Mouse (Mus musculus) heart, embryonic 13.5 days (tissue): ENCODE measurements around the gene Mei4. TPM values are rescaled to one million over a fixed set of nuclear protein-coding genes. Genes with fewer than 3 reads are reported as not detected.

Source experiments
- ATAC-seq: fragments of 200-750 bp; cut with Nextera tagmentation; 2 replicates; pipeline ENCODE4 v1.8.0; 2017; ENCODE audit warnings: moderate TSS enrichment; ENCODE audit not compliant: insufficient number of reproducible peaks, low FRiP score, low TSS enrichment; ENCODE audit errors: extremely low read depth
- H3K27ac ChIP-seq: fragments of 300-500 bp; sonication (generic); replicated peaks from 2 replicates; pipeline ENCODE4 v1.5.1; 2015; ENCODE audit warnings: moderate library complexity, mild to moderate bottlenecking, inconsistent platforms
- H3K27me3 ChIP-seq: fragments of 300-500 bp; sonication (generic); replicated peaks from 2 replicates; pipeline ENCODE4 v1.6.1; 2015; ENCODE audit warnings: mild to moderate bottlenecking, inconsistent platforms
- H3K36me3 ChIP-seq: fragments of 300-500 bp; sonication (generic); 2 replicates; pipeline ENCODE4 v1.6.1; 2015; ENCODE audit warnings: mild to moderate bottlenecking, inconsistent platforms
- H3K4me1 ChIP-seq: fragments of 300-500 bp; sonication (generic); 2 replicates; pipeline ENCODE4 v1.6.1; 2015; ENCODE audit warnings: inconsistent platforms
- H3K4me2 ChIP-seq: fragments of 300-500 bp; sonication (generic); 2 replicates; pipeline ENCODE4 v1.6.1; 2015; ENCODE audit warnings: inconsistent platforms, mild to moderate bottlenecking, moderate library complexity
- H3K4me3 ChIP-seq: fragments of 300-500 bp; sonication (generic); 2 replicates; pipeline ENCODE4 v1.5.1; 2015; ENCODE audit warnings: moderate library complexity, mild to moderate bottlenecking, inconsistent platforms
- H3K9ac ChIP-seq: fragments of 300-500 bp; sonication (generic); 2 replicates; pipeline ENCODE4 v1.6.1; 2015; ENCODE audit warnings: inconsistent platforms, mild to moderate bottlenecking, moderate library complexity
- H3K9me3 ChIP-seq: fragments of 300-500 bp; sonication (generic); 2 replicates; pipeline ENCODE4 v1.6.1; 2016; ENCODE audit warnings: inconsistent platforms
- WGBS: fragments of 180-500 bp; shearing (Covaris S2); methylation state at CpG from one replicate; pipeline ENCODE4 v1.1.7; 2015; ENCODE audit warnings: mixed read lengths; 5-methylcytosine and 5-hydroxymethylcytosine counted together
- polyA plus RNA-seq: library from polyadenylated mRNA; unstranded; fragments of >200 nt; fragmentation: Nextera tagmentation; extraction: Ambion mirVana; gene quantifications from 2 replicates; pipeline ENCODE4 v1.2.1, GENCODE M21; 2015

The Mei4 gene
- polyA plus RNA-seq, 1 experiment from 2014 or later = 0.32 TPM

DNA sequence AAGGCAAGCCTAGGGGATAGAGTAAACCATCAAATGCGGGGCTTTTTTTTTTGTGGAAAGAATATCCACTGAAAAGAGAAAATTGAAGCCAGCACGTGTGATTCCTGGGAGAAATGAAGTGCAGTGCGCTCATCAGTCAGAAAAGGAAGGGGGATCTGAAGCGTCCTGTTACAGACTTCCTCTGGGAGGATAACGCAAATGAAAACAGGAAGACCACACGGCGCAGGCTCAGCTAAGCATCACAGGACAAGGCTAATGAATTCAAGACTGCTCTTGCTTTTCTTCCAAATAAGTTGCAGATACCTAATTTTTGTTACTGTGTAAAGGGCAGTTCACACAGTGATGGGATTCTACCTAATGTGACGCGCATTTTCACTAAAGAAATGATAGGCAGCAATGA, 296.7 kb downstream of the Mei4 start:
- 43% methylated on average over 9 of the region's 9 CpGs for WGBS
- Histone ChIP-seq H3K27ac (no peak overlapping the region), H3K4me1 (no peaks in the 10 kb centered on the region), H3K27me3 (no peaks in the 10 kb centered on the region), H3K9me3 (no peaks in the 10 kb centered on the region), H3K36me3 (no peaks in the 10 kb centered on the region), H3K4me3 (no peak overlapping the region), H3K4me2 (peak overlapping the region; percentile 31; the same call in 1 of the 2 replicates), H3K9ac (no peak overlapping the region)
- ATAC-seq = no peak

DNA sequence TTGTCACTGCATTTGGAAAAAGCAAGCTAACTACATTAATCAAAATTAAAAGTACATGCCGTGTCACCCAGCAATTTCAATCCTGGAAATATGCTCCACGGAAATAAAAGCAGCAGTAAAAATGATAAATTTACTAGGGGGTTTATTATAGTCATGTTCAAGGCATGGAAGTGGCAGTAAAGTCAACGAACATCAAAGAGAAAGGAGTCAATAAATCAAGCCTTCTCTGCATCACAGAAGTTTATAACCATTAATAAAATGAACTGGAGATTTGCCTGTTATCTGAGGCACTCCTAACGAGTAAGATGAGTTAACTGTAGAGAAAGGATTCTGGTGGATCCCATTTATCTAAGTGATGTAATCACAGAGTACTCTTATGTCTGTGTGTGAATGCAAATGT, 298.9 kb downstream of the Mei4 start:
- Histone ChIP-seq H3K27me3 (no peaks in the 10 kb centered on the region), H3K9ac (no peak overlapping the region), H3K4me3 (no peak overlapping the region), H3K27ac (no peak overlapping the region), H3K36me3 (no peaks in the 10 kb centered on the region), H3K4me1 (no peaks in the 10 kb centered on the region), H3K9me3 (no peaks in the 10 kb centered on the region), H3K4me2 (no peak overlapping the region)
- WGBS = 56% methylated on average over 4 of the region's 4 CpGs
- no peak for ATAC-seq

DNA sequence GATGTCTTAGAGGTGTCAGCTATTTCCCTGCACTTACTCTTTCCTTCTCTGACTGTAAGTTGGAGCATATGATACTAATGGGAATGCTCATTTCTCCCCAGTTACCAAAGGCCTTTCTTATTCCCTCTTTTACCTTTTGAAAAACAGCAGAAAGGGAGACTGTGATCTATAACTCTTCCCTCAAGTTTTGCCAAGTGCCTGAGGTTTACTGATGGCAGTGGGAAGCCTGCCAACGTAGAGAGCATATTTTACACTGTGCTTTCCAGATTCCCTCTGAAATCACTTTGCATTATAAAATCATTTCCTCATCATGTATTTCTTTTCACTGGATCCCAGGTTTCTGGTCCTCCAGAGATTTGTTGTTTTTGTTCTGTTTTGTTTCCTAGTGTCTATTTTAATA, 354.5 kb downstream of the Mei4 start:
- no peak overlapping the region for H3K9ac ChIP-seq
- H3K4me2 ChIP-seq = no peak overlapping the region
- no peak overlapping the region for H3K27ac ChIP-seq
- no peaks in the 10 kb centered on the region for H3K27me3 ChIP-seq
- no peaks in the 10 kb centered on the region for H3K4me1 ChIP-seq
- no peak overlapping the region for H3K4me3 ChIP-seq
- H3K9me3 ChIP-seq = no peaks in the 10 kb centered on the region
- no peaks in the 10 kb centered on the region for H3K36me3 ChIP-seq
- no peak for ATAC-seq
- 49% methylated on average over 1 of the region's 1 CpGs for WGBS

DNA sequence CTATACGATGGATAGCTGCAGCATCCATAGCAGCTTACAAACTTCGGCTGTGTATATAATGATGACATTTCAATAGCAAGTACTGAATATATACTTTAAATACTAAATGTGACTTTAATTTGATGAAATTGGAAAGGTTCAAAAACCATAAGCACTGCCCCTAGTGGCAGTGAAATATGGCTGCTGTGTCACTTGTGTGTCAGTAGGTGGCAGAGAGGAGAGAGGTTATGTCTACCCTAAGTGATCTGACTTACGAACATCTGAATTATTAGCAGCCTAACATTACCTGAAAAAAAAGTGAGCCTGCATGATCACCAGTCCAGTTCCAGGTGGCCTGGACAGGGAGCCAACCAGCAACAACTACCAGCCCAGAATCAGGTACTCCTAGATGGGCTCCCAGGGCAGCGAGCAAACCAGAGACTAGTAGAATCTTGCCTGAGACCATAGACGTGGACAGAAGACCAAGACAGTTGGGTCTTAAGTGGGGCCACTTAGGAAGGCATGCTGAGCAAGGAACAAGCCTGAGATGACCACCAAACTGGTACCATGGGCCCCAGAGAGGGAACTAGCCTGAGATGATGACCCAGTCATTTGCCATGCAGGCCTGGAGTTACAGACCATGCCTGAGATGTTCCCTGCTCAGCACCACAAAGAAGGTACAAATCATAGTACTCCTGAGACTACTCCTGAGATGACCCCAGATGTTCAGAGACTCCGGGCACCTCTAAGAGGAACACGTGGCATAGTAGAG, 384.4 kb downstream of the Mei4 start:
- Histone ChIP-seq H3K9me3 (no peaks in the 10 kb centered on the region), H3K4me1 (no peaks in the 10 kb centered on the region), H3K4me3 (no peak overlapping the region), H3K27me3 (no peaks in the 10 kb centered on the region), H3K4me2 (no peak overlapping the region), H3K9ac (no peak overlapping the region), H3K27ac (no peak overlapping the region), H3K36me3 (no peaks in the 10 kb centered on the region)
- WGBS = 78% methylated on average over 7 of the region's 7 CpGs
- ATAC-seq = no peak

Other genes starting within 250 kb of the Mei4 start
- 0.73 and 0.84 TPM in 2 replicates for gene Htr1b, start 229.8 kb upstream of the Mei4 start, polyA plus RNA-seq